Mouse (Mus musculus) lung, postnatal 0 days (tissue): ENCODE data around the gene Nap1l4.

ENCODE experiments used
- CTCF ChIP-seq: IDR thresholded peaks from 2 replicates; pipeline ENCODE4 v1.5.1; 2016; ENCODE audit warnings: antibody characterized with exemption, mild to moderate bottlenecking
- EP300 ChIP-seq: IDR thresholded peaks from 2 replicates; pipeline ENCODE4 v1.6.1; 2016; ENCODE audit warnings: antibody characterized with exemption, mild to moderate bottlenecking, control low read depth

DNA sequence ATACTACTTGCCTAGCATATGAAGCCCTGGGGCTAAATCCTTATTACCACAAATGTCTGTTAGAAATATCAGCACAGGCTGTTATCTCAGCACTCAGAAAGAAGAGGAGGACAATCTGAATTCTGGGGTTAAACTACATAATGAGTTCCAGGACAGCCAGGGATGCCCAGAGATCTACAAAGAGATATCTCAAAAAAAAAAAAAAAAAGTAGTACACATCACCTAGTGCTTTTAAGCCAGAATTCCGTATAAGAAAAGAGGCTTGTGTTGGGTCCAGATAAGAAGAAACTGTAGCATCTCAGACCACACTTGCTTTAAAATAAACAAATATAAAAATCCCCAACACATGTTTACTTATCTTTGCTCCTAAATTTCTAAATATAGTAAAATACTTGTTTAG, 10.2 kb downstream of the Nap1l4 start:
- TF ChIP-seq CTCF = no peak
- TF ChIP-seq EP300 = no peak
